Comparison of ENCODE assay signal across 22 mouse cellular contexts in the genomic region with DNA sequence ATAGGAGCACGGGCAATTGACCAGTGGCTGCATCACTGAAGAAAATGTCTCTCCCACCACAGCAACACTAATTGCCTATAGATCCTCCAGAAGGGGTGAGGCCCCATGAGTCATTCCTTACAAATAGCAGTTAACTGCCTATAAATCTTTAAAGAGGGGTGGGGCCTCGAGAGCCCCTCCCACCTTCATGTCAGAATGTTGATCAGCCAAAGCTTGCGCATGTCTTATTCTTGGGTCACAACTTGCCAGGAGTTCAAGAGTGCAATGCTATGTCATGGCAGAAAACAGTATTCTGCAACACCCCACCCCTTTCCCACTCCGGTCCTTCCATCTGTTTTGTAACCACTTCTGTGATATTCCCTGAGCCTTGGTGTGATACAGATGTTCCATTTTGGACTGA. TPM values are rescaled to one million over a fixed set of nuclear protein-coding genes. Genes with fewer than 3 reads are reported as not detected.
DNase-seq lines count a peak whose midpoint lies in the region; ATAC-seq lines count a peak whose summit lies in the region.
"Had no signal": no experiment of that assay in that cellular context is flagged by ENCODE, and none has a peak within 500 bp of the region (broad histone marks: within the 10 kb centered on the region; RNA-seq: fewer than 3 reads in every experiment).

No protein-coding gene starts in this region.

- peak; percentile 63 for ATAC-seq in intestine, embryonic 16.5 days
- 0 out of 2 replicates have a peak, but pooled peaks have one; percentile 37 for ATAC-seq in stomach, embryonic 16.5 days (ENCODE audit: insufficient read depth, low FRiP score)
- ATAC-seq: activated CD4-positive, CD25-positive, alpha-beta regulatory T cell, adult 4 months; forebrain, embryonic 13.5 days had no signal

- H3K36me3 ChIP-seq in intestine, embryonic 16.5 days (ENCODE audit: control insufficient read depth, insufficient read depth, low read length) = no peaks in the 10 kb centered on the region
- H3K36me3 ChIP-seq in stomach, embryonic 16.5 days (ENCODE audit: control insufficient read depth, insufficient read depth, low read length) = no peaks in the 10 kb centered on the region
- H3K36me3 ChIP-seq: embryonic facial prominence, embryonic 10.5 days; heart, embryonic 12.5 days; hindbrain, embryonic 10.5 days had no signal

- H3K9ac ChIP-seq in intestine, embryonic 16.5 days (ENCODE audit: low read depth, low read length) = no peak overlapping the region
- H3K9ac ChIP-seq in stomach, embryonic 16.5 days (ENCODE audit: low read length) = no peak overlapping the region
- H3K9ac ChIP-seq: forebrain, embryonic 13.5 days; heart, embryonic 12.5 days; hindbrain, embryonic 14.5 days had no signal

- 66% methylated on average over 4 of the region's 4 CpGs for WGBS in intestine, embryonic 16.5 days
- WGBS in stomach, embryonic 16.5 days = 69% methylated on average over 4 of the region's 4 CpGs

- H3K4me2 ChIP-seq in intestine, embryonic 16.5 days (ENCODE audit: low read depth, low read length) = no peak overlapping the region
- H3K4me2 ChIP-seq in stomach, embryonic 16.5 days (ENCODE audit: low read depth, low read length) = no peak overlapping the region
- H3K4me2 ChIP-seq: forebrain, embryonic 13.5 days; heart, embryonic 12.5 days; hindbrain, embryonic 14.5 days had no signal

- no peak overlapping the region for H3K4me3 ChIP-seq in intestine, embryonic 16.5 days (ENCODE audit: low read length)
- H3K4me3 ChIP-seq in stomach, embryonic 16.5 days (replicated peaks; ENCODE audit: low read length) = no peak overlapping the region
- H3K4me3 ChIP-seq: embryonic facial prominence, embryonic 10.5 days; forebrain, embryonic 13.5 days; gastrocnemius, adult 2 months; heart, embryonic 12.5 days; hindbrain, embryonic 10.5 days had no signal

- H3K9me3 ChIP-seq in intestine, embryonic 16.5 days (ENCODE audit: control insufficient read depth, low read length) = no peaks in the 10 kb centered on the region
- H3K9me3 ChIP-seq in stomach, embryonic 16.5 days (replicated peaks; ENCODE audit: control insufficient read depth, low read length) = no peaks in the 10 kb centered on the region
- H3K9me3 ChIP-seq: embryonic facial prominence, embryonic 10.5 days; forebrain, embryonic 13.5 days; heart, embryonic 12.5 days; hindbrain, embryonic 10.5 days had no signal

- no peak overlapping the region for H3K27ac ChIP-seq in intestine, embryonic 16.5 days (ENCODE audit: low read length)
- no peak overlapping the region for H3K27ac ChIP-seq in stomach, embryonic 16.5 days (ENCODE audit: low read length)
- H3K27ac ChIP-seq: embryonic facial prominence, embryonic 10.5 days; forebrain, embryonic 13.5 days; gastrocnemius, adult 2 months; hindbrain, embryonic 10.5 days; hindbrain, embryonic 14.5 days had no signal

- H3K4me1 ChIP-seq in intestine, embryonic 16.5 days (ENCODE audit: control insufficient read depth, insufficient read depth, low read length) = no peaks in the 10 kb centered on the region
- H3K4me1 ChIP-seq in stomach, embryonic 16.5 days (ENCODE audit: control insufficient read depth, insufficient read depth, low read length) = no peaks in the 10 kb centered on the region
- H3K4me1 ChIP-seq: embryonic facial prominence, embryonic 10.5 days; forebrain, embryonic 13.5 days; heart, embryonic 12.5 days; hindbrain, embryonic 10.5 days had no signal

- H3K27me3 ChIP-seq in intestine, embryonic 16.5 days (replicated peaks; ENCODE audit: control insufficient read depth, insufficient read depth, low read length) = no peaks in the 10 kb centered on the region
- H3K27me3 ChIP-seq in stomach, embryonic 16.5 days (ENCODE audit: control insufficient read depth, insufficient read depth, low read length) = no peaks in the 10 kb centered on the region
- H3K27me3 ChIP-seq: CH12.LX; forebrain, embryonic 13.5 days; heart, embryonic 12.5 days had no signal

- peak; percentile 5 for DNase-seq in urinary bladder, postnatal 14 days (ENCODE audit: low spot score)
- DNase-seq in urinary bladder, postnatal 4 days (ENCODE audit: low spot score in 2 of 2) = no peak
- no peak for DNase-seq in B cell, adult 2 months
- DNase-seq in left cerebral cortex, adult 11 months (ENCODE audit: low spot score) = no peak
- DNase-seq in spleen, adult 12 weeks (ENCODE audit: low spot score) = no peak
- DNase-seq: adrenal gland, postnatal 14 days; cerebellum, adult 18-20 months; cerebellum, adult 9-11 months; cerebellum, postnatal 36 days; gastrocnemius, adult 2 months; gastrocnemius, postnatal 25 days had no signal

RNA-seq across cellular contexts. Expression of gene Pik3r3, which starts 14.9 kb away (rescaled TPM):
- 4.4 and 4.8 TPM in 2 replicates for polyA plus RNA-seq in intestine, embryonic 16.5 days (2015; fragmentation: Nextera tagmentation; extraction: Ambion mirVana)
- polyA plus RNA-seq in stomach, embryonic 16.5 days (2015; fragmentation: Nextera tagmentation; extraction: Ambion mirVana) = 12.3 and 12.6 TPM in 2 replicates

RNA-seq across cellular contexts. Expression of gene Gm49337, which starts 33.3 kb away (rescaled TPM):
- polyA plus RNA-seq in intestine, embryonic 16.5 days (2015; fragmentation: Nextera tagmentation; extraction: Ambion mirVana) = not detected in 2 replicates
- polyA plus RNA-seq in stomach, embryonic 16.5 days (2015; fragmentation: Nextera tagmentation; extraction: Ambion mirVana) = not detected in 2 replicates
- polyA plus RNA-seq: activated CD4-positive, CD25-positive, alpha-beta regulatory T cell, adult 4 months; embryonic facial prominence, embryonic 10.5 days; embryonic facial prominence, embryonic 14.5 days; forebrain, embryonic 13.5 days; heart, embryonic 12.5 days; heart, embryonic 16.5 days; hindbrain, embryonic 10.5 days; hindbrain, embryonic 14.5 days had no signal

RNA-seq across cellular contexts. Expression of gene 1700042G07Rik, which starts 33.4 kb away (rescaled TPM):
- polyA plus RNA-seq in intestine, embryonic 16.5 days (2015; fragmentation: Nextera tagmentation; extraction: Ambion mirVana) = not detected in 2 replicates
- polyA plus RNA-seq in stomach, embryonic 16.5 days (2015; fragmentation: Nextera tagmentation; extraction: Ambion mirVana) = not detected in 2 replicates
- polyA plus RNA-seq: activated CD4-positive, CD25-positive, alpha-beta regulatory T cell, adult 4 months; embryonic facial prominence, embryonic 10.5 days; embryonic facial prominence, embryonic 14.5 days; forebrain, embryonic 13.5 days; heart, embryonic 12.5 days; heart, embryonic 16.5 days; hindbrain, embryonic 10.5 days; hindbrain, embryonic 14.5 days had no signal

RNA-seq across cellular contexts. Expression of gene Tspan1, which starts 39.1 kb away (rescaled TPM):
- polyA plus RNA-seq in intestine, embryonic 16.5 days (2015; fragmentation: Nextera tagmentation; extraction: Ambion mirVana) = 48.9 and 52.5 TPM in 2 replicates
- polyA plus RNA-seq in stomach, embryonic 16.5 days (2015; fragmentation: Nextera tagmentation; extraction: Ambion mirVana) = 76.4 and 99.5 TPM in 2 replicates
- polyA plus RNA-seq: activated CD4-positive, CD25-positive, alpha-beta regulatory T cell, adult 4 months; heart, embryonic 12.5 days; hindbrain, embryonic 10.5 days had no signal

RNA-seq across cellular contexts. Expression of gene Lurap1, which starts 55.4 kb away (rescaled TPM):
- polyA plus RNA-seq in intestine, embryonic 16.5 days (2015; fragmentation: Nextera tagmentation; extraction: Ambion mirVana) = 1.1 and 1.4 TPM in 2 replicates
- polyA plus RNA-seq in stomach, embryonic 16.5 days (2015; fragmentation: Nextera tagmentation; extraction: Ambion mirVana) = 2.6 and 3.0 TPM in 2 replicates
